Mouse (Mus musculus) sigmoid colon, adult 10 weeks (tissue): ENCODE results near the gene Dnm2. TPM values are rescaled to one million over a fixed set of nuclear protein-coding genes. Genes with fewer than 3 reads are reported as not detected.

ENCODE experiments used
- polyA plus RNA-seq: library from polyadenylated mRNA; stranded (reverse); fragments of 350-450 nt; fragmentation: Illumina TruSeq; extraction: RNeasy Lipid Tissue Mini Kit (QIAGEN cat#74804); gene quantifications from one replicate; pipeline ENCODE4 v1.2.3, GENCODE M21; 2014; ENCODE audit warnings: low read depth, low replicate concordance

Gene Dnm2
- 32.2 TPM for polyA plus RNA-seq

DNA sequence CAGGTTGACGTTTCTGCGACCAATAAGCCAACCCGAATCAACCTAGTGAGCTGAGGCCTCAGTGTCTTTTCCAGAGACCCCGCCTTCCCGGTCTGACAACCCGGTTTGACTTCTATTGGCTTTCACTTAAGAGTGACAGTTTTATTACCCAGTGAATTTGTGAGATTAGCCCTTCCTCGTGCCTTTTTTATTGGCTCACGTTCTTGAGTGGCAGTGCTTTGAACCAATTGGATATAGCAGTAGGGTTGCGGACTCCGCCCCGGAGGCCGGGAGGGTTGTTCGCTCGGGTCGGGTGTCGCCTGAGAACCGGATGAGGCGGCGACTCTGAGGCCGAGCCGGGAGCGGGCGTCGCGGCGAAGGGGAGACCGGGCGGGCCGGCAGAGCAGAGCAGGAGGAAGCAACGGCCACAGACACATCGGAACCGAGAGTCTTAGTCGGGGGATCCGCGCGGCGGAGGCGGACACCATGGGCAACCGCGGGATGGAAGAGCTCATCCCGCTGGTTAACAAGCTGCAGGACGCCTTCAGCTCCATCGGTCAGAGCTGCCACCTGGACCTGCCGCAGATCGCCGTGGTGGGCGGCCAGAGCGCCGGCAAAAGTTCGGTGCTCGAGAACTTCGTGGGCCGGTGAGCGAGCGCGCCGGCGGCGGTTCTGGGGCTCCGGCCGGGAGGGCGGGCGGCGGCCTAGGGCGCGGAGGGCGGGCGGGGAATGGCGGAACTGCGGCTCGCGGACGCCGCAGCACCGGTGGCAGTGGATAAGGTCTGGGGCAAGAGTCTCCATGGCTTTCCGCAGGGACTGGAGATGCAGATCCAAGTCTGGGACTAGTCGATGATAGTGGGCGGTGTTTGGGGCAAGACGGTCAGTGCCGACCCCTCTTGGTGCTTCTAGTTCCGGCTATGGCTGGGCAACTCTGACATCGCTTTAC lies at the start of gene Dnm2:
Gene Dnm2 (plus strand): TSS at position 278 of the 925 bp plus-strand sequence.

GRCm38 (mm10) chr9:21411669-21412550 lies 12.8 kb upstream of the Dnm2 start, which contains the start of gene Qtrt1:
Gene Qtrt1, plus strand, starts transcription at chr9:21411837.

DNA sequence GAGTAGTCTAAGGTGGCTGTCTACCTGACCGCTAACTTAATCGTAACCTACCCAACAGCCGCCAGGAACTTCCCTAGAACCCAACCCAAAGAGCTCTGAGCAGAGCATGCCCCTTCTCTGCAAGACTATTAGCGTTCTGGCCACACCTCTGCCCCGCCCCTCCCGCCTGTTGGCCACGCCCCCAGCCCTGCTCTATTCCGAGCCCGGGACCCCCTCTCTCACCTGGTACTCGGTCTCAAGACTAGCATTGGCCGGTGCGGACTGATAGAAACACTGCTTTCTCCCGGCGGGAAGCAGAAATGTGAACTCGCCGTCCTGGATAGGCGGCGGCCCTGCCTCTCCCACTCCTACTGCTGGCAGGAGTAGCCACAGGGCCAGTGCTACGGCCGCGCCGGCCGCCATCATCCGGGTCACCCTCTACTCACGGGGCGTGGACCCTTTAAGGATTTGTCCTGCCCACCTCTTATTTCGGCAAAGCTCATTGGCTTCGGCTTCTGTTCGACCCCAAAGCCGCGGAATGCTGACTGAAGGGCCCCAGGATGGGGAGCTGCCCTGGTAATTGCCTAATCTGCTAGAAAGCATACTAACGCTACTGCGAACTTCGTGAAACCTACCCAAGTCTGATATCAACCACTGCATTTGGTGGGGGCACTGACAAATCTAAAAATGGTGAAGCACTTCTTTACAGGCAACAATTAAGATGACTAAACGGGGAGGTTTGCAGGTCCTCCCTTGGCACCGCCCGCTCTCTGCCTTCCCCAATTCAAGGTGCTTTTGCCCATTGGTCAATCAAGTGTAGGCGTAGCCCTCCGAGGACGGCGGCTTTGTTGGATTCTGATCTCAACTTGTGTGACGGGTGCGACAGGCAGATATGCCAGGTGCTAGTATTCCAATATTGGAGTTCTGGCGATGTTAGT lies 85.3 kb downstream of the Dnm2 start, which contains the start of gene Tmed1:
Gene Tmed1 (minus strand): TSS at position 481 of the 917 bp plus-strand sequence.

DNA sequence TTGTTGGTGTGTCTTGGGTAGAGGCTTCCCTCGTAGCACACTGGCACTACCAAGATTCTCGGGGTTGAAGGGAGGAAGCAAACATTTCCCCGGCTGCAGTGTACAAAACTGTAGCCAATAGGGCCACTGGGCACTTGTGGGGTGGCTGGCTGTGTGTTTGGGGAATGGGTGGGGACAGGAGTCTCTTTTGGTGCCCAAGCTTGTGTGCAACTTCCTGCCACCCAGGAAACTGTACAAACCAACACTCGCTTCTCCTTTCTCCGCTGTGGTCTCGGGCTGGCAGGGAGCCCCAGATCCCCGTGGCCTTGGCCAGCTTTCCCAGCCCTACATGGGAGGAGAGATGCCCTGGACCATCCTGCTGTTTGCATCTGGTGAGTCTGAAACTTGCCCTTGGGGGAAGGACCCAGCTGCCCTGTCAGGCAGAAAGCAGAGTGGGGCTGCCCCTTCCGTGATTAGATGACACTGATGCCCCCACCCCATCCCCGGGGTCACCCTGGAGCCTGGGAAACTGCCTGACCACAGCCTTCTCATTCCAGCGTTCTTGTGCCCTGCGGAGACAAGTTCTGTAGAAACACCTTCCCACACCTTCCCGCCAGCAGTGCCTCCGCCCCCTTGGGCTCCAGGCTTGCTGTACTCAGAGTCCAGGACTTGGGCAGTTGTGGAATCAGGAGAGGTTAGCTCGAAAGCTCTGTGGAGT lies 101.4 kb downstream of the Dnm2 start, which contains the start of gene AB124611:
Gene AB124611 (plus strand): TSS at position 240 of the 697 bp plus-strand sequence.

DNA sequence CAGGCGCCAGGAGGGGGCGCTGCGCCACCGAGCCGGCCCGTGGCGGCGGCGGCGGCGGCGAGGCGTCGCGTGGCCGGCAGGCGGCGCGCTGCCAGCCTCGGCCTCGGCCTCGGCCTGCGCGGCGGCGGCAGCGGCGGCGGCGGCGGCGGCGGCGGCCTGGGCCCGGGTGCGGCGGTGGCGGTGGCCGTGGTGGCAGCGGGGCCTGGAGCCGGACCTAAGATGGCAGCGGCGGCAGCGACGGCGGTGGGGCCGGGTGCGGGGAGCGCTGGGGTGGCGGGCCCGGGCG lies 122.0 kb downstream of the Dnm2 start, which contains the start of gene Carm1:
Gene Carm1 (plus strand): TSS at position 106 of the 286 bp plus-strand sequence.

Other genes starting within 250 kb of the Dnm2 start
- gene Keap1, start 185.5 kb upstream of the Dnm2 start, polyA plus RNA-seq, result 8.0 TPM
- gene S1pr5, start 176.5 kb upstream of the Dnm2 start, polyA plus RNA-seq, result 0.16 TPM
- 2.7 TPM for gene Atg4d, start 159.6 kb upstream of the Dnm2 start, polyA plus RNA-seq
- gene Kri1, start 136.9 kb upstream of the Dnm2 start, polyA plus RNA-seq, result 3.2 TPM
- gene Cdkn2d, start 133.5 kb upstream of the Dnm2 start, polyA plus RNA-seq, result 6.7 TPM
- 10.9 TPM for gene Ap1m2, start 112.6 kb upstream of the Dnm2 start, polyA plus RNA-seq
- gene Slc44a2, start 104.2 kb upstream of the Dnm2 start, polyA plus RNA-seq, result 16.9 TPM
- gene Ilf3, start 57.0 kb upstream of the Dnm2 start, polyA plus RNA-seq, result 17.0 TPM
- not detected for gene Qtrt1, start 13.1 kb upstream of the Dnm2 start, polyA plus RNA-seq
- gene Tmed1, start 85.3 kb downstream of the Dnm2 start, polyA plus RNA-seq, result 0.63 TPM
- gene AB124611, start 101.3 kb downstream of the Dnm2 start, polyA plus RNA-seq, result 2.5 TPM
- 2.7 TPM for gene Carm1, start 122.0 kb downstream of the Dnm2 start, polyA plus RNA-seq
- gene Timm29, start 167.8 kb downstream of the Dnm2 start, polyA plus RNA-seq, result 25.3 TPM
- 7.5 TPM for gene Yipf2, start 167.9 kb downstream of the Dnm2 start, polyA plus RNA-seq
- gene Smarca4, start 191.3 kb downstream of the Dnm2 start, polyA plus RNA-seq, result 4.4 TPM